Mouse (Mus musculus) forebrain, embryonic 13.5 days (tissue): ENCODE measurements around the gene Cyp21a1. TPM values are rescaled to one million over a fixed set of nuclear protein-coding genes. Genes with fewer than 3 reads are reported as not detected.
"Not testable (repeated sequence)": the region's sequence is repeated elsewhere in the genome, so short reads cannot be mapped to it uniquely, and the experiment has no call there.

Source experiments
- ATAC-seq: fragments of 200-750 bp; cut with Nextera tagmentation; 2 replicates; pipeline ENCODE4 v1.8.0; 2017
- H3K27ac ChIP-seq: fragments of 300-500 bp; sonication (generic); 2 replicates; pipeline ENCODE4 v1.5.1; 2015; ENCODE audit warnings: inconsistent platforms, mild to moderate bottlenecking, moderate library complexity
- H3K27me3 ChIP-seq: fragments of 300-500 bp; sonication (generic); 2 replicates; pipeline ENCODE4 v1.6.1; 2015; ENCODE audit warnings: mild to moderate bottlenecking, inconsistent platforms
- H3K36me3 ChIP-seq: fragments of 300-500 bp; sonication (generic); 2 replicates; pipeline ENCODE4 v1.6.1; 2015; ENCODE audit warnings: mild to moderate bottlenecking, inconsistent platforms; ENCODE audit not compliant: poor library complexity, severe bottlenecking
- H3K4me1 ChIP-seq: fragments of 300-500 bp; sonication (generic); 2 replicates; pipeline ENCODE4 v1.6.1; 2015; ENCODE audit warnings: inconsistent platforms
- H3K4me2 ChIP-seq: fragments of 300-500 bp; sonication (generic); 2 replicates; pipeline ENCODE4 v1.6.1; 2015; ENCODE audit warnings: inconsistent platforms, mild to moderate bottlenecking, moderate library complexity
- H3K4me3 ChIP-seq: fragments of 300-500 bp; sonication (generic); 2 replicates; pipeline ENCODE4 v1.5.1; 2015; ENCODE audit warnings: mild to moderate bottlenecking, inconsistent platforms
- H3K9ac ChIP-seq: fragments of 300-500 bp; sonication (generic); 2 replicates; pipeline ENCODE4 v1.6.1; 2015; ENCODE audit warnings: mild to moderate bottlenecking, inconsistent platforms
- H3K9me3 ChIP-seq: fragments of 300-500 bp; sonication (generic); replicated peaks from 2 replicates; pipeline ENCODE4 v1.6.1; 2016; ENCODE audit warnings: inconsistent platforms
- WGBS: fragments of 180-500 bp; shearing (Covaris S2); methylation state at CpG from one replicate; pipeline ENCODE4 v1.1.7; 2015; 5-methylcytosine and 5-hydroxymethylcytosine counted together
- polyA plus RNA-seq: library from polyadenylated mRNA; unstranded; fragments of >200 nt; fragmentation: Nextera tagmentation; extraction: Ambion mirVana; gene quantifications from 2 replicates; pipeline ENCODE4 v1.2.1, GENCODE M21; 2015

Cyp21a1 gene
- polyA plus RNA-seq = not detected in 2 replicates

DNA sequence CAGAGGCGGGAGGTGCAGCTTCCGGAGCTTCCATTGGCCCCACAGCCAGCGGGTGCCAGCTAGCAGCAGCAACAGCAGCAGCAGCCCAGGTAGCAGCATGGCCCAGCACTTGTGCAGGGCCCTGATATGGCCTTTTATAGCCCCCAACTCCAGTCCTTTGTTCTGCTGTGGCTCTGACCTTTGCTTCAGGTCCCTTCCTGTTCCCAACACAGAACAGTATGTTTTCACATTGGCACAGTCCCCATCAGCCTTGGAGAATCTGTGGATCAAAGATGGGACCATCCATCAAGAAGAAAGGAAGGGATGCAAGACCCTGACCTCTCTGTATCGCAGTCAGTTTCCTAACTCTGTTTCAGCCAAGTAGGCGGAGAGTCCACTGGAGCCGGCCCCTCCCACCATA, at the start of gene Cyp21a1:
Gene Cyp21a1, minus strand, starts transcription at position 261 of the 400 bp plus-strand sequence.
- not testable (repeated sequence) for H3K4me3 ChIP-seq, H3K36me3 ChIP-seq, H3K27ac ChIP-seq, H3K9me3 ChIP-seq, ATAC-seq, H3K27me3 ChIP-seq, H3K9ac ChIP-seq, H3K4me1 ChIP-seq, H3K4me2 ChIP-seq
- 82% methylated on average over 3 of the region's 6 CpGs for WGBS

DNA sequence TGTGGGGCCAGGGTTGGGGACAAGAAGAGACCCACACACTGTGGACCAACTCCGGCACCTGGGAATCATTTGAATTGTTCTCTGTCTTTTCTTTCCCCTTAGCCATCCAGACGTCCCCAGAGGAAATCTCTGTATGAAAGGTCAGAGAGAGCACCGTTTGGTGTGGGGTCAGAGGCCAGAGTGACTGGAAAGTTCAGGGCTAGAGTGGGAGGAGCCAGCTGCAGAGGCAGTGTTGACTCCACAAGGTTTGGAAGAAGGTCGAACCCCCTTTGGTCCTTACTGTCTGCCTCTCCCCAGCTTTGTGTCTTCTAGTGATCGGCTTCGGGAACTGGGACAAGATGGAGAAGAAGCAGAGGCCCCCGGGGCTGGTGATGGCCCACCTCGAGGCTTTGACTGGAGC, 49.1 kb upstream of the Cyp21a1 start:
- H3K27ac ChIP-seq = no peak overlapping the region
- peaks cover 23% of the 10 kb centered on the region for H3K4me1 ChIP-seq
- H3K36me3 ChIP-seq = peaks cover 59% of the 10 kb centered on the region
- H3K9me3 ChIP-seq = no peaks in the 10 kb centered on the region
- no peak overlapping the region for H3K4me2 ChIP-seq
- no peak overlapping the region for H3K9ac ChIP-seq
- WGBS = 84% methylated on average over 8 of the region's 8 CpGs
- ATAC-seq = no peak
- no peaks in the 10 kb centered on the region for H3K27me3 ChIP-seq
- no peak overlapping the region for H3K4me3 ChIP-seq

DNA sequence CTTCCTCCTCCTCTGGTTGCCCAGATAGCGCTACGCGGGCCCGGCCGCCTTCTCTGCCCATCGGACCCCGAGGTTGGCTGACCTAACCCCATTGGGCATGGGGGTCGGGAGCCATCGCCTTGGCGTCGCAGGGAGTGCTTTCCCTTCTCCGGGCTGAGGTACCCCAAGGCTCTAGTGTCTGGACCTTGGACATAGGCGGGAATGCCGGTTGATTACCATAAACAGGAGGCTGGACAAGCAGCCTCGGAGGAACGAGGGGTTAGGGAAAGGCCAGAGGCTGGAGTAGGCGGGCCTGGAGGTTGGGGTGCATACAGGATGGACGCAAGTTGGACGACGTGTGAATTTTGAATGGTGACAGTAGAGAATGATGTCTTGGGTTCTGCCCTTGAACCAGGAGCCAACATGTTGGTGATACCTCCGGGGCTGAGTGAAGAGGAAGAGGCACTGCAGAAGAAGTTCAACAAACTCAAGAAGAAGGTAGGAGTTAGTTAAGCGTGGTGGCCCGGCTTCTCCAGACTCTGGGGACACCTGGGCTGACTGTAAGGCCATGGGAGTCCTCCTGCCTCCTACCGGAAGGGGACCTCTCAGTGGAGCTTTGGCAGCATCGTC, 46.3 kb upstream of the Cyp21a1 start:
- no peaks in the 10 kb centered on the region for H3K9me3 ChIP-seq
- peak overlapping the region; percentile 96 for H3K4me2 ChIP-seq
- peaks cover 23% of the 10 kb centered on the region for H3K4me1 ChIP-seq
- H3K36me3 ChIP-seq = peaks cover 61% of the 10 kb centered on the region
- 1% methylated on average over 25 of the region's 25 CpGs for WGBS
- H3K9ac ChIP-seq = peak overlapping the region; percentile 85
- peak overlapping the region; percentile 6; the same call in 1 of the 2 replicates for H3K27ac ChIP-seq
- H3K4me3 ChIP-seq = peak overlapping the region; percentile 81
- no peak; the same call in 1 of the 2 replicates for ATAC-seq
- no peaks in the 10 kb centered on the region for H3K27me3 ChIP-seq

- Histone ChIP-seq H3K9ac (peak within 1 kb of the TSS; percentile 85), H3K4me3 (peak within 1 kb of the TSS; percentile 81), H3K27ac (peak within 1 kb of the TSS; percentile 6; the same call in 1 of the 2 replicates), H3K27me3 (no peaks in the 10 kb centered on the region), H3K4me1 (peaks cover 23% of the 10 kb centered on the region), H3K9me3 (no peaks in the 10 kb centered on the region), H3K36me3 (peaks cover 61% of the 10 kb centered on the region), H3K4me2 (peak within 1 kb of the TSS; percentile 96)
- WGBS = under 1% methylated on average over 54 of the region's 65 CpGs
- peak; percentile 98 for ATAC-seq
Measured at GRCm38 (mm10) chr17:34849722-34850516, 45.6 kb upstream of the Cyp21a1 start, which contains the start of the genes Skiv2l and Nelfe. Gene Skiv2l, minus strand, starts transcription at chr17:34850210. Gene Nelfe, plus strand, starts transcription at chr17:34850391.

GRCm38 (mm10) chr17:34847615-34848014, 43.3 kb upstream of the Cyp21a1 start:
- WGBS = 91% methylated on average over 7 of the region's 7 CpGs
- Histone ChIP-seq H3K27ac (no peak overlapping the region), H3K4me1 (peaks cover 23% of the 10 kb centered on the region), H3K4me3 (no peak overlapping the region), H3K9ac (no peak overlapping the region; the same call in 1 of the 2 replicates), H3K4me2 (no peak overlapping the region), H3K36me3 (peaks cover 61% of the 10 kb centered on the region), H3K27me3 (no peaks in the 10 kb centered on the region), H3K9me3 (no peaks in the 10 kb centered on the region)
- no peak for ATAC-seq

- 92% methylated on average over 6 of the region's 6 CpGs for WGBS
- H3K9me3 ChIP-seq = no peaks in the 10 kb centered on the region
- no peak for ATAC-seq
- H3K4me1 ChIP-seq = peaks cover 23% of the 10 kb centered on the region
- H3K27ac ChIP-seq = no peak overlapping the region
- H3K27me3 ChIP-seq = no peaks in the 10 kb centered on the region
- no peak overlapping the region for H3K4me3 ChIP-seq
- H3K36me3 ChIP-seq = peaks cover 61% of the 10 kb centered on the region
- no peak overlapping the region for H3K4me2 ChIP-seq
- no peak overlapping the region for H3K9ac ChIP-seq
Measured at GRCm38 (mm10) chr17:34847192-34847591, 42.8 kb upstream of the Cyp21a1 start.

DNA sequence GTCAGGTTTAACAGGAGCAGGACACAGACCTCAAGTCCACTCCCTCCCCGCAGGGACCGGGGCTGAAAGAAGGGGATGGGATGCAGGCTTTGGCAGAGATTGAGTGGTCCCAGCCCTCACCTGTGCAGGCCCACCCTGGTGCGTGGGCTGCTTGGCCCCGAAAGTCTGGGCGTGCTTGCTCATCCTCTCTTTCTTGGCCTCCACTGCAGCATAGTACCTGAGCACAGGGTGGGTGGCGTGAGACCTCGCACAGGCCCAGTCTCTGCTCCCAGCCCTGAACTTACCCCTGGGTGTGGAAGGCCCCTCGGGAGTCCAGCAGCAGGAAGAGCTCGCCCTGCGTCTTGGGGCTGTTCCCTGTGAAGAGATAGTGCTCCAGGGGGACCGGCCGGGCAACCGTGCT, 40.5 kb upstream of the Cyp21a1 start:
- Histone ChIP-seq H3K36me3 (peaks cover 84% of the 10 kb centered on the region), H3K27me3 (no peaks in the 10 kb centered on the region), H3K4me3 (no peak overlapping the region), H3K4me2 (no peak overlapping the region), H3K9me3 (no peaks in the 10 kb centered on the region), H3K4me1 (peaks cover 9% of the 10 kb centered on the region), H3K9ac (no peak overlapping the region), H3K27ac (no peak overlapping the region)
- ATAC-seq = no peak
- 98% methylated on average over 12 of the region's 13 CpGs for WGBS

GRCm38 (mm10) chr17:34840736-34841307, 36.5 kb upstream of the Cyp21a1 start:
- H3K4me3 ChIP-seq = no peak overlapping the region
- 86% methylated on average over 6 of the region's 6 CpGs for WGBS
- H3K27ac ChIP-seq = no peak overlapping the region
- no peaks in the 10 kb centered on the region for H3K9me3 ChIP-seq
- no peaks in the 10 kb centered on the region for H3K27me3 ChIP-seq
- no peak for ATAC-seq
- H3K4me2 ChIP-seq = no peak overlapping the region
- H3K4me1 ChIP-seq = peaks cover 22% of the 10 kb centered on the region
- H3K9ac ChIP-seq = no peak overlapping the region
- H3K36me3 ChIP-seq = peaks cover 74% of the 10 kb centered on the region

DNA sequence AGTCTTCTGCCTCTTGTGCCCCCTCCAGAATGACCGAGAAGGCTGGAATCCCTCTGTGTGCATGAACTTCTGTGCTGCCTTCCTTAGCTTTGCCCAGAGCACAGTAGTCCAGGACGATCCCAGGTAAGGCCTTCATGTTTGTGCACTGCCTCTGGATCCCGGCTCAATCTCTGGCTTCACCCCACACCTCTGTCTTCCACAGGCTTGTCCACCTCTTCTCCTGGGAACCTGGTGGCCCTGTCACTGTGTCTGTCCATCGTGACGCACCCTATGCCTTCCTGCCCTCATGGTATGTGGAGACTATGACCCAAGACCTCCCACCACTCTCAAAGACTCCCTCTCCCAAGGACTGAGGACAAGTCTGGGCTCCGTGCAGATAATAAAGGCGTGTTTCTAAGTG, 34.4 kb upstream of the Cyp21a1 start:
- H3K9ac ChIP-seq = 0 out of 2 replicates have a peak overlapping the region, but pooled peaks have one; percentile 21
- H3K4me2 ChIP-seq = peak overlapping the region; percentile 22; the same call in 1 of the 2 replicates
- H3K36me3 ChIP-seq = peaks cover 62% of the 10 kb centered on the region
- WGBS = 89% methylated on average over 7 of the region's 7 CpGs
- H3K4me1 ChIP-seq = peaks cover 28% of the 10 kb centered on the region
- H3K27ac ChIP-seq = no peak overlapping the region
- H3K4me3 ChIP-seq = 0 out of 2 replicates have a peak overlapping the region, but pooled peaks have one; percentile 7
- no peak for ATAC-seq
- no peaks in the 10 kb centered on the region for H3K27me3 ChIP-seq
- no peaks in the 10 kb centered on the region for H3K9me3 ChIP-seq

- no peaks in the 10 kb centered on the region for H3K9me3 ChIP-seq
- H3K4me2 ChIP-seq = peak overlapping the region; percentile 81
- peak overlapping the region; percentile 79 for H3K9ac ChIP-seq
- peaks cover 61% of the 10 kb centered on the region for H3K36me3 ChIP-seq
- 45% methylated on average over 43 of the region's 43 CpGs for WGBS
- H3K4me3 ChIP-seq = peak overlapping the region; percentile 81
- ATAC-seq = no peak; the same call in 1 of the 2 replicates
- peak overlapping the region; percentile 58; the same call in 1 of the 2 replicates for H3K27ac ChIP-seq
- peaks cover 28% of the 10 kb centered on the region for H3K4me1 ChIP-seq
- H3K27me3 ChIP-seq = no peaks in the 10 kb centered on the region
Measured at GRCm38 (mm10) chr17:34837464-34838324, 33.3 kb upstream of the Cyp21a1 start.

GRCm38 (mm10) chr17:34836856-34837221, 32.5 kb upstream of the Cyp21a1 start, which contains the start of the genes Stk19 and Dxo:
Gene Stk19, minus strand, starts transcription at chr17:34836945.
Gene Dxo, plus strand, starts transcription at chr17:34837019.
- H3K4me3 ChIP-seq = peak within 1 kb of the TSS; percentile 81
- H3K9me3 ChIP-seq = no peaks in the 10 kb centered on the region
- H3K9ac ChIP-seq = peak within 1 kb of the TSS; percentile 83
- 0% methylated on average over 40 of the region's 40 CpGs for WGBS
- peak within 1 kb of the TSS; percentile 81 for H3K27ac ChIP-seq
- peak; percentile 93 for ATAC-seq
- H3K4me2 ChIP-seq = peak within 1 kb of the TSS; percentile 81
- H3K4me1 ChIP-seq = peaks cover 28% of the 10 kb centered on the region
- no peaks in the 10 kb centered on the region for H3K27me3 ChIP-seq
- peaks cover 61% of the 10 kb centered on the region for H3K36me3 ChIP-seq
